Mouse (Mus musculus): ENCODE results near the gene Gm3269. TPM values are rescaled to one million over a fixed set of nuclear protein-coding genes. Genes with fewer than 3 reads are reported as not detected.
"Not testable (repeated sequence)": the region's sequence is repeated elsewhere in the genome, so short reads cannot be mapped to it uniquely, and the experiment has no call there.

The Gm3269 gene
- polyA plus RNA-seq (2011; ENCODE audit: insufficient read depth, insufficient read length, low replicate concordance, missing spikeins), result not detected in 2 replicates

- not testable (repeated sequence) for H3K4me1 ChIP-seq (ENCODE audit: control insufficient read depth, insufficient read depth, low read length); H3K27ac ChIP-seq (ENCODE audit: control insufficient read depth, insufficient read depth, low read depth, low read length, poor library complexity); H3K4me3 ChIP-seq (replicated peaks; ENCODE audit: control insufficient read depth, low read depth, low read length)
- no CpG with 5 or more reads among the region's 4 CpGs for WGBS
These were observed at the start of gene Gm3269 for GRCm38 (mm10) chr14:4837806-4838205. Gene Gm3269, plus strand, starts transcription at chr14:4838106.

GRCm38 (mm10) chr14:4806421-4806820 is 31.5 kb upstream of the Gm3269 start:
- WGBS, result 66% methylated on average over 6 of the region's 6 CpGs
- not testable (repeated sequence) for H3K4me1 ChIP-seq (ENCODE audit: control insufficient read depth, insufficient read depth, low read length); H3K4me3 ChIP-seq (replicated peaks; ENCODE audit: control insufficient read depth, low read depth, low read length); H3K27ac ChIP-seq (ENCODE audit: control insufficient read depth, insufficient read depth, low read depth, low read length, poor library complexity)

GRCm38 (mm10) chr14:4821950-4822349 is 16.0 kb upstream of the Gm3269 start:
- 76% methylated on average over 4 of the region's 7 CpGs for WGBS
- H3K27ac ChIP-seq (ENCODE audit: control insufficient read depth, insufficient read depth, low read depth, low read length, poor library complexity), result not testable (repeated sequence)

DNA sequence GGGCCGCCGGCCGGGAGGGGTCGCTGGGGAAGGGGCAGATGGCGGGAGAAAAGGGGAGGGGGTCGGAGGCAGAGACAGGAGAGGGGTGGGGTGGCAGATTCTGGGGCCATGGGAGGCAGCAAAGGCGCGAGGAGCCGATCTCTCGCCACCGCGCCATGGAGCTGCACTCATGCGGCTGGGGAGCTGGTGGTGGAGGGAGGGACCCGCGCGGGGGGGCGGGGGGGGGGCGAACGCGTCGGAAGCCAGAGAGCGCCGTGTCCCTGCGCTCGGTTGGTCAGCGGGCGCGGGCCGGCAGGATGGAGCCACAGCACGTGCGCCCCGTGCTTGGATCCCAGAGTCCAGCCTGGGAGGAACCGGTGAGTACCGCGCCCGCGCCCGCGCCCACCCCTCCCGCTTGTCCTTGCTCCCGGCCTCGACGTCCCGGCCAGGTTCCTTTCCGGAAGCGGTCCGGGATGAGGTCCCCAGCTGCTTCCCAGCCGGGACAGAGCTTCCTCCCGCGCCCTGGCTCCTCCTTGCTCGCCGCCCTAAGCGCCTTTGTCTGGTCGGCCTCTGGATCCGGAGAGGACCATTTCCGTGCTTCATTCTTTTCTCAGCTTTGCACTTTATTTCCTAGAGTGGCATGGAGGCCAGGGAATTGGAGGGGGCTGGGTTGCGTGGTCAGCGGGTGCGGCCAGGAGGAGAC is 17.5 kb downstream of the Gm3269 start, which contains the start of gene Gm3264:
Gene Gm3264, plus strand, starts transcription at position 278 of the 682 bp plus-strand sequence.
- 8% methylated on average over 52 of the region's 59 CpGs for WGBS
- H3K27ac ChIP-seq (ENCODE audit: control insufficient read depth, insufficient read depth, low read depth, low read length, poor library complexity); H3K4me3 ChIP-seq (replicated peaks; ENCODE audit: control insufficient read depth, low read depth, low read length); H3K4me1 ChIP-seq (ENCODE audit: control insufficient read depth, insufficient read depth, low read length): not testable (repeated sequence)

More at GRCm38 (mm10) chr14:4821950-4822349, 16.0 kb upstream of the Gm3269 start:
- H3K4me3 ChIP-seq (replicated peaks; ENCODE audit: control insufficient read depth, low read depth, low read length); H3K4me1 ChIP-seq (ENCODE audit: control insufficient read depth, insufficient read depth, low read length): not testable (repeated sequence)

DNA sequence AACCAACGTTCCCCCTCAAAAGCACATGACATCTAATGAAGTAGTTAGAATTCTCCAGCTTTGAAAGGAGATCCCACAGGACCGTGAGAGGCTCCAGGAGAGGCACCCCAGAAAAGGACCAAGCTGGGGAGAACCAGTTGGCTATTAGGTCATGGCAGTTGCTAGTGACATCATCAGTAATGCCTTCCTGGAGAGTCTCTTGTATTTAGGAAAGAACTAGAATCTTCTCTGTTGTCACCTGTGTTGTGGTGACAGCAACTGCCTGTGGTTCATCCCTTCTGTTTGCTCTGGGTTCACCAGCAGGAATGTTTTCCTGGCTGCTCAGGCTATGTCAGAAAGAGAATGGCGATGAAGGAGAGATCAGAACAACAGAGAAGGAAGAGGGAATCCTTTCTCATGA is 54.2 kb downstream of the Gm3269 start, which contains the start of gene Gm3278:
Gene Gm3278, plus strand, starts transcription at position 301 of the 400 bp plus-strand sequence.
- H3K4me3 ChIP-seq (replicated peaks; ENCODE audit: control insufficient read depth, low read depth, low read length); H3K27ac ChIP-seq (ENCODE audit: control insufficient read depth, insufficient read depth, low read depth, low read length, poor library complexity); H3K4me1 ChIP-seq (ENCODE audit: control insufficient read depth, insufficient read depth, low read length): not testable (repeated sequence)
- WGBS, result 58% methylated on average over 1 of the region's 3 CpGs

Other genes starting within 250 kb of the Gm3269 start
- gene Gm8159, start 205.8 kb upstream of the Gm3269 start, polyA plus RNA-seq (2011; ENCODE audit: insufficient read depth, insufficient read length, low replicate concordance, missing spikeins), result not detected in 2 replicates
- gene Gm3239, start 173.9 kb upstream of the Gm3269 start, polyA plus RNA-seq (2011; ENCODE audit: insufficient read depth, insufficient read length, low replicate concordance, missing spikeins), result not detected in 2 replicates
- not detected in 2 replicates for gene Gm7876, start 128.9 kb upstream of the Gm3269 start, polyA plus RNA-seq (2011; ENCODE audit: insufficient read depth, insufficient read length, low replicate concordance, missing spikeins)
- gene Gm3252, start 111.3 kb upstream of the Gm3269 start, polyA plus RNA-seq (2011; ENCODE audit: insufficient read depth, insufficient read length, low replicate concordance, missing spikeins), result not detected in 2 replicates
- gene Gm9602, start 61.8 kb upstream of the Gm3269 start, polyA plus RNA-seq (2011; ENCODE audit: insufficient read depth, insufficient read length, low replicate concordance, missing spikeins), result not detected in 2 replicates
- not detected in 2 replicates for gene Gm3264, start 17.5 kb downstream of the Gm3269 start, polyA plus RNA-seq (2011; ENCODE audit: insufficient read depth, insufficient read length, low replicate concordance, missing spikeins)
- not detected in 2 replicates for gene Gm3278, start 54.3 kb downstream of the Gm3269 start, polyA plus RNA-seq (2011; ENCODE audit: insufficient read depth, insufficient read length, low replicate concordance, missing spikeins)
- not detected in 2 replicates for gene Gm8297, start 145.8 kb downstream of the Gm3269 start, polyA plus RNA-seq (2011; ENCODE audit: insufficient read depth, insufficient read length, low replicate concordance, missing spikeins)
- not detected in 2 replicates for gene Gm3298, start 177.8 kb downstream of the Gm3269 start, polyA plus RNA-seq (2011; ENCODE audit: insufficient read depth, insufficient read length, low replicate concordance, missing spikeins)
- not detected in 2 replicates for gene 4930555G01Rik, start 212.5 kb downstream of the Gm3269 start, polyA plus RNA-seq (2011; ENCODE audit: insufficient read depth, insufficient read length, low replicate concordance, missing spikeins)
- gene Gm8281, start 232.9 kb downstream of the Gm3269 start, polyA plus RNA-seq (2011; ENCODE audit: insufficient read depth, insufficient read length, low replicate concordance, missing spikeins), result not detected in 2 replicates